Mouse (Mus musculus) C2C12 (cell line): ENCODE measurements around the gene Gipc2.

Source experiments
- CTCF ChIP-seq: IDR thresholded peaks from one replicate; pipeline ENCODE4 v1.5.1; 2011; ENCODE audit not compliant: control insufficient read depth, insufficient read depth, insufficient read length
- MYOD1 ChIP-seq: IDR thresholded peaks from one replicate; pipeline ENCODE4 v1.6.1; 2011; ENCODE audit warnings: low read depth; ENCODE audit not compliant: control insufficient read depth, insufficient read length
- MYOG ChIP-seq: IDR thresholded peaks from one replicate; pipeline ENCODE4 v1.6.1; 2011; ENCODE audit not compliant: control insufficient read depth, insufficient read length; ENCODE audit errors: extremely low read depth
- USF1 ChIP-seq: IDR thresholded peaks from one replicate; pipeline ENCODE4 v1.6.1; 2011; ENCODE audit warnings: low read depth, mild to moderate bottlenecking, control low read depth, moderate library complexity

GRCm38 (mm10) chr3:152168007-152168406 lies 2.0 kb upstream of the Gipc2 start:
- no peak for TF ChIP-seq CTCF
- TF ChIP-seq MYOG = no peak
- TF ChIP-seq MYOD1 = no peak
- no peak for TF ChIP-seq USF1
